Mouse (Mus musculus): ENCODE data around the gene E2f3. TPM values are rescaled to one million over a fixed set of nuclear protein-coding genes. Genes with fewer than 3 reads are reported as not detected.
A peak's percentile ranks its signal among the peaks of the same experiment; 100 is the strongest.

Gene E2f3
- polyA plus RNA-seq, 1 experiment from 2014 or later = 10.1 TPM

- H3K36me3 ChIP-seq = no peaks in the 10 kb centered on the region
- no peak overlapping the region for H3K4me3 ChIP-seq (replicated peaks)
- no peak overlapping the region for H3K4me2 ChIP-seq (replicated peaks)
- H3K9me3 ChIP-seq (replicated peaks) = no peaks in the 10 kb centered on the region
- H3K27ac ChIP-seq (replicated peaks) = no peak overlapping the region
- no peak overlapping the region for H3K9ac ChIP-seq
- no peaks in the 10 kb centered on the region for H3K27me3 ChIP-seq
- ATAC-seq (ENCODE audit: insufficient number of reproducible peaks, low FRiP score, low TSS enrichment, low read depth) = no peak
- H3K4me1 ChIP-seq = no peaks in the 10 kb centered on the region
- 86% methylated on average over 5 of the region's 5 CpGs for WGBS
These were observed 19.0 kb upstream of the E2f3 start for GRCm38 (mm10) chr13:30004849-30005248.

GRCm38 (mm10) chr13:30003169-30003568, 17.3 kb upstream of the E2f3 start:
- no peak for ATAC-seq (ENCODE audit: insufficient number of reproducible peaks, low FRiP score, low TSS enrichment, low read depth)
- no peak overlapping the region for H3K9ac ChIP-seq
- no peak overlapping the region for H3K4me2 ChIP-seq (replicated peaks)
- no peaks in the 10 kb centered on the region for H3K9me3 ChIP-seq (replicated peaks)
- no peaks in the 10 kb centered on the region for H3K27me3 ChIP-seq
- no peak overlapping the region for H3K4me3 ChIP-seq (replicated peaks)
- no peak overlapping the region for H3K27ac ChIP-seq (replicated peaks)
- H3K36me3 ChIP-seq = no peaks in the 10 kb centered on the region
- 45% methylated on average over 11 of the region's 11 CpGs for WGBS
- H3K4me1 ChIP-seq = no peaks in the 10 kb centered on the region

GRCm38 (mm10) chr13:30001041-30001440, 15.2 kb upstream of the E2f3 start:
- Histone ChIP-seq H3K4me1 (no peaks in the 10 kb centered on the region), H3K27ac (replicated peaks) (no peak overlapping the region), H3K9ac (no peak overlapping the region), H3K4me3 (replicated peaks) (no peak overlapping the region), H3K27me3 (no peaks in the 10 kb centered on the region), H3K36me3 (no peaks in the 10 kb centered on the region), H3K9me3 (replicated peaks) (no peaks in the 10 kb centered on the region), H3K4me2 (replicated peaks) (no peak overlapping the region)
- ATAC-seq (ENCODE audit: insufficient number of reproducible peaks, low FRiP score, low TSS enrichment, low read depth) = no peak
- WGBS = 26% methylated on average over 5 of the region's 5 CpGs

- Histone ChIP-seq H3K4me3 (replicated peaks) (no peak overlapping the region), H3K36me3 (no peaks in the 10 kb centered on the region), H3K9ac (no peak overlapping the region), H3K4me1 (peaks cover 4% of the 10 kb centered on the region; the same call in 1 of the 2 replicates), H3K4me2 (replicated peaks) (no peak overlapping the region), H3K27ac (replicated peaks) (no peak overlapping the region), H3K27me3 (no peaks in the 10 kb centered on the region), H3K9me3 (replicated peaks) (no peaks in the 10 kb centered on the region)
- 84% methylated on average over 6 of the region's 6 CpGs for WGBS
- ATAC-seq (ENCODE audit: insufficient number of reproducible peaks, low FRiP score, low TSS enrichment, low read depth) = no peak
These were observed 2.1 kb upstream of the E2f3 start for GRCm38 (mm10) chr13:29987956-29988355.

- Histone ChIP-seq H3K36me3 (no peaks in the 10 kb centered on the region), H3K27me3 (no peaks in the 10 kb centered on the region), H3K4me2 (replicated peaks) (peak overlapping the region; percentile 95), H3K4me3 (replicated peaks) (peak overlapping the region; percentile 91), H3K9ac (0 out of 2 replicates have a peak overlapping the region, but pooled peaks have one; percentile 16), H3K9me3 (replicated peaks) (no peaks in the 10 kb centered on the region), H3K27ac (replicated peaks) (peak overlapping the region; percentile 74), H3K4me1 (peaks cover 6% of the 10 kb centered on the region; the same call in 1 of the 2 replicates)
- 12% methylated on average over 9 of the region's 9 CpGs for WGBS
- ATAC-seq (ENCODE audit: insufficient number of reproducible peaks, low FRiP score, low TSS enrichment, low read depth) = no peak
These were observed 875 bp upstream of the E2f3 start for GRCm38 (mm10) chr13:29986756-29987120.

GRCm38 (mm10) chr13:29985101-29985854, 585 bp downstream of the E2f3 start:
- no peak for ATAC-seq (ENCODE audit: insufficient number of reproducible peaks, low FRiP score, low TSS enrichment, low read depth)
- under 1% methylated on average over 60 of the region's 62 CpGs for WGBS
- peak overlapping the region; percentile 95 for H3K4me2 ChIP-seq (replicated peaks)

GRCm38 (mm10) chr13:29984286-29985100, 1.4 kb downstream of the E2f3 start:
- Histone ChIP-seq H3K4me3 (replicated peaks) (peak overlapping the region; percentile 91), H3K4me2 (replicated peaks) (peak overlapping the region; percentile 95), H3K4me1 (peaks cover 11% of the 10 kb centered on the region), H3K36me3 (no peaks in the 10 kb centered on the region), H3K27ac (replicated peaks) (peak overlapping the region; percentile 98), H3K9ac (peak overlapping the region; percentile 95), H3K9me3 (replicated peaks) (no peaks in the 10 kb centered on the region), H3K27me3 (no peaks in the 10 kb centered on the region)
- peak; percentile 36 for ATAC-seq (ENCODE audit: insufficient number of reproducible peaks, low FRiP score, low TSS enrichment, low read depth)
- WGBS = 3% methylated on average over 48 of the region's 69 CpGs

More at GRCm38 (mm10) chr13:29985101-29985854, 585 bp downstream of the E2f3 start:
- Histone ChIP-seq H3K4me3 (replicated peaks) (peak overlapping the region; percentile 91), H3K27ac (replicated peaks) (peak overlapping the region; percentile 98), H3K9me3 (replicated peaks) (no peaks in the 10 kb centered on the region), H3K4me1 (peaks cover 11% of the 10 kb centered on the region), H3K36me3 (no peaks in the 10 kb centered on the region), H3K9ac (peak overlapping the region; percentile 95), H3K27me3 (no peaks in the 10 kb centered on the region)

- ATAC-seq (ENCODE audit: insufficient number of reproducible peaks, low FRiP score, low TSS enrichment, low read depth) = no peak
- under 1% methylated on average over 35 of the region's 35 CpGs for whole genome bisulfite sequencing
- H3K27ac ChIP-seq (replicated peaks) = peak overlapping the region; percentile 98
- peak overlapping the region; percentile 91 for H3K4me3 ChIP-seq (replicated peaks)
- H3K9ac ChIP-seq = peak overlapping the region; percentile 95
- H3K36me3 ChIP-seq = peaks cover 4% of the 10 kb centered on the region; the same call in 1 of the 2 replicates
- H3K4me1 ChIP-seq = peaks cover 11% of the 10 kb centered on the region
- H3K4me2 ChIP-seq (replicated peaks) = peak overlapping the region; percentile 95
- no peaks in the 10 kb centered on the region for H3K9me3 ChIP-seq (replicated peaks)
- H3K27me3 ChIP-seq = no peaks in the 10 kb centered on the region
These were observed 2.2 kb downstream of the E2f3 start for GRCm38 (mm10) chr13:29983523-29984191.

GRCm38 (mm10) chr13:29983037-29983436, 2.8 kb downstream of the E2f3 start:
- Histone ChIP-seq H3K9me3 (replicated peaks) (no peaks in the 10 kb centered on the region), H3K4me3 (replicated peaks) (peak overlapping the region; percentile 91), H3K4me1 (peaks cover 11% of the 10 kb centered on the region), H3K9ac (peak overlapping the region; percentile 95), H3K4me2 (replicated peaks) (peak overlapping the region; percentile 95), H3K27me3 (no peaks in the 10 kb centered on the region), H3K36me3 (peaks cover 10% of the 10 kb centered on the region; the same call in 1 of the 2 replicates), H3K27ac (replicated peaks) (peak overlapping the region; percentile 98)
- WGBS = 11% methylated on average over 6 of the region's 6 CpGs
- ATAC-seq (ENCODE audit: insufficient number of reproducible peaks, low FRiP score, low TSS enrichment, low read depth) = no peak

- Histone ChIP-seq H3K27ac (replicated peaks) (no peak overlapping the region), H3K36me3 (peaks cover 10% of the 10 kb centered on the region; the same call in 1 of the 2 replicates), H3K4me3 (replicated peaks) (no peak overlapping the region), H3K9ac (no peak overlapping the region), H3K4me1 (peaks cover 11% of the 10 kb centered on the region), H3K9me3 (replicated peaks) (no peaks in the 10 kb centered on the region), H3K4me2 (replicated peaks) (no peak overlapping the region), H3K27me3 (no peaks in the 10 kb centered on the region)
- WGBS = 65% methylated on average over 3 of the region's 3 CpGs
- ATAC-seq (ENCODE audit: insufficient number of reproducible peaks, low FRiP score, low TSS enrichment, low read depth) = no peak
These were observed 3.5 kb downstream of the E2f3 start for GRCm38 (mm10) chr13:29982400-29982799.

- Histone ChIP-seq H3K9me3 (replicated peaks) (no peaks in the 10 kb centered on the region), H3K27me3 (no peaks in the 10 kb centered on the region), H3K4me1 (peaks cover 8% of the 10 kb centered on the region), H3K9ac (no peak overlapping the region), H3K4me3 (replicated peaks) (no peak overlapping the region), H3K27ac (replicated peaks) (no peak overlapping the region), H3K4me2 (replicated peaks) (no peak overlapping the region), H3K36me3 (peaks cover 12% of the 10 kb centered on the region; the same call in 1 of the 2 replicates)
- WGBS = 63% methylated on average over 7 of the region's 7 CpGs
- no peak for ATAC-seq (ENCODE audit: insufficient number of reproducible peaks, low FRiP score, low TSS enrichment, low read depth)
These were observed 6.7 kb downstream of the E2f3 start for GRCm38 (mm10) chr13:29979140-29979564.
